Mouse (Mus musculus): ENCODE results near the gene Muc1. TPM values are rescaled to one million over a fixed set of nuclear protein-coding genes. Genes with fewer than 3 reads are reported as not detected.

Muc1 gene
- 0.08 and 0.14 TPM in 2 replicates for polyA plus RNA-seq (2012; rRNA removed)

GRCm38 (mm10) chr3:89228836-89229235 is at the start of gene Muc1:
Muc1 (plus strand) TSS chr3:89229057.

GRCm38 (mm10) chr3:89183058-89183958 is 45.5 kb upstream of the Muc1 start, which contains the start of gene Fam189b:
Fam189b (plus strand) TSS chr3:89183143.

GRCm38 (mm10) chr3:89202253-89203141 is 26.4 kb upstream of the Muc1 start, which contains the start of gene Gba:
Gba (plus strand) TSS chr3:89202928.

GRCm38 (mm10) chr3:89214681-89215411 is 14.0 kb upstream of the Muc1 start, which contains the start of gene Thbs3:
Thbs3 (plus strand) TSS chr3:89215180.

GRCm38 (mm10) chr3:89226900-89227299 is 2.0 kb upstream of the Muc1 start, which contains the start of gene Mtx1:
Mtx1 (minus strand) TSS chr3:89227088.

GRCm38 (mm10) chr3:89245688-89246171 is 16.9 kb downstream of the Muc1 start, which contains the start of gene Krtcap2:
Krtcap2 (plus strand) TSS chr3:89245966.

GRCm38 (mm10) chr3:89246261-89247100 is 17.6 kb downstream of the Muc1 start, which contains the start of gene Trim46:
Trim46 (minus strand) TSS chr3:89246309.

GRCm38 (mm10) chr3:89259076-89259475 is 30.2 kb downstream of the Muc1 start, which contains the start of gene Dpm3:
Dpm3 (plus strand) TSS chr3:89259358.

GRCm38 (mm10) chr3:89270051-89270755 is 41.3 kb downstream of the Muc1 start, which contains the start of gene Slc50a1:
Slc50a1 (minus strand) TSS chr3:89270570.

GRCm38 (mm10) chr3:89280606-89281511 is 52.0 kb downstream of the Muc1 start, which contains the start of gene Efna1:
Efna1 (minus strand) TSS chr3:89281142.

Other genes with a start within 250 kb of the Muc1 start
- gene Rusc1, start 135.7 kb upstream of the Muc1 start, polyA plus RNA-seq (2012; rRNA removed) = 4.5 and 5.2 TPM in 2 replicates
- gene Gm43738, start 128.0 kb upstream of the Muc1 start, polyA plus RNA-seq (2012; rRNA removed) = not detected in 2 replicates
- gene Fdps, start 127.1 kb upstream of the Muc1 start, polyA plus RNA-seq (2012; rRNA removed) = 120 and 142 TPM in 2 replicates
- gene Pklr, start 92.9 kb upstream of the Muc1 start, polyA plus RNA-seq (2012; rRNA removed) = 123 and 144 TPM in 2 replicates
- gene Hcn3, start 68.9 kb upstream of the Muc1 start, polyA plus RNA-seq (2012; rRNA removed) = 0.23 and 0.28 TPM in 2 replicates
- gene Clk2, start 64.3 kb upstream of the Muc1 start, polyA plus RNA-seq (2012; rRNA removed) = 26.2 and 28.4 TPM in 2 replicates
- 31.9 and 35.9 TPM in 2 replicates for gene Scamp3, start 51.6 kb upstream of the Muc1 start, polyA plus RNA-seq (2012; rRNA removed)
- gene Fam189b, start 45.9 kb upstream of the Muc1 start, polyA plus RNA-seq (2012; rRNA removed) = 3.6 and 3.7 TPM in 2 replicates
- gene Gba, start 26.1 kb upstream of the Muc1 start, polyA plus RNA-seq (2012; rRNA removed) = 14.6 and 18.2 TPM in 2 replicates
- 1.1 and 3.1 TPM in 2 replicates for gene Thbs3, start 13.9 kb upstream of the Muc1 start, polyA plus RNA-seq (2012; rRNA removed)
- 71.4 and 87.2 TPM in 2 replicates for gene Mtx1, start 2.0 kb upstream of the Muc1 start, polyA plus RNA-seq (2012; rRNA removed)
- 23.3 and 25.5 TPM in 2 replicates for gene Krtcap2, start 16.9 kb downstream of the Muc1 start, polyA plus RNA-seq (2012; rRNA removed)
- gene Trim46, start 17.3 kb downstream of the Muc1 start, polyA plus RNA-seq (2012; rRNA removed) = 0.19 and 0.23 TPM in 2 replicates
- 82.7 and 87.0 TPM in 2 replicates for gene Dpm3, start 30.3 kb downstream of the Muc1 start, polyA plus RNA-seq (2012; rRNA removed)
- 14.5 and 16.6 TPM in 2 replicates for gene Slc50a1, start 41.5 kb downstream of the Muc1 start, polyA plus RNA-seq (2012; rRNA removed)
- gene Efna1, start 52.1 kb downstream of the Muc1 start, polyA plus RNA-seq (2012; rRNA removed) = 3.6 and 3.7 TPM in 2 replicates
- gene Efna3, start 93.9 kb downstream of the Muc1 start, polyA plus RNA-seq (2012; rRNA removed) = 0.03 and 0.15 TPM in 2 replicates
- 0.82 and 0.97 TPM in 2 replicates for gene Efna4, start 109.0 kb downstream of the Muc1 start, polyA plus RNA-seq (2012; rRNA removed)
- gene Adam15, start 120.9 kb downstream of the Muc1 start, polyA plus RNA-seq (2012; rRNA removed) = 5.7 and 6.1 TPM in 2 replicates
- 0.03 and 0.06 TPM in 2 replicates for gene Dcst2, start 132.9 kb downstream of the Muc1 start, polyA plus RNA-seq (2012; rRNA removed)
- gene Dcst1, start 136.2 kb downstream of the Muc1 start, polyA plus RNA-seq (2012; rRNA removed) = 0.01 TPM in 1 of 2 replicates, not detected in the other
- gene Zbtb7b, start 165.7 kb downstream of the Muc1 start, polyA plus RNA-seq (2012; rRNA removed) = 5.4 and 7.3 TPM in 2 replicates
- gene Lenep, start 173.7 kb downstream of the Muc1 start, polyA plus RNA-seq (2012; rRNA removed) = 0.49 and 0.61 TPM in 2 replicates
- gene Flad1, start 182.8 kb downstream of the Muc1 start, polyA plus RNA-seq (2012; rRNA removed) = 9.2 and 9.8 TPM in 2 replicates
- gene Cks1b, start 189.3 kb downstream of the Muc1 start, polyA plus RNA-seq (2012; rRNA removed) = 124 and 141 TPM in 2 replicates
- 34.7 and 39.6 TPM in 2 replicates for gene Shc1, start 189.4 kb downstream of the Muc1 start, polyA plus RNA-seq (2012; rRNA removed)
- gene Pygo2, start 201.2 kb downstream of the Muc1 start, polyA plus RNA-seq (2012; rRNA removed) = 13.1 and 15.0 TPM in 2 replicates
- 2.9 and 3.3 TPM in 2 replicates for gene Pbxip1, start 207.6 kb downstream of the Muc1 start, polyA plus RNA-seq (2012; rRNA removed)
- 33.0 and 35.2 TPM in 2 replicates for gene Pmvk, start 225.5 kb downstream of the Muc1 start, polyA plus RNA-seq (2012; rRNA removed)